Mouse (Mus musculus): ENCODE results near the gene Rnf157. TPM values are rescaled to one million over a fixed set of nuclear protein-coding genes. Genes with fewer than 3 reads are reported as not detected.

Gene Rnf157
- 16.4 and 18.2 TPM in 2 replicates for polyA plus RNA-seq (2015; fragmentation: Nextera tagmentation; extraction: Ambion mirVana)

- peak; percentile 95 for ATAC-seq
- H3K9me3 ChIP-seq = no peaks in the 10 kb centered on the region
- H3K27ac ChIP-seq = peak within 1 kb of the TSS; percentile 73
- 2% methylated on average over 73 of the region's 82 CpGs for WGBS
- peak within 1 kb of the TSS; percentile 83 for H3K9ac ChIP-seq
- H3K4me1 ChIP-seq (replicated peaks) = peaks cover 21% of the 10 kb centered on the region
- H3K27me3 ChIP-seq (replicated peaks) = no peaks in the 10 kb centered on the region
- peak within 1 kb of the TSS; percentile 97 for H3K4me2 ChIP-seq (replicated peaks)
- H3K4me3 ChIP-seq (replicated peaks) = peak within 1 kb of the TSS; percentile 83
- no peaks in the 10 kb centered on the region for H3K36me3 ChIP-seq
These were observed at the start of gene Rnf157 for GRCm38 (mm10) chr11:116412904-116413630. Gene Rnf157 (minus strand): TSS chr11:116413032.

GRCm38 (mm10) chr11:116459786-116460185 is 47.0 kb upstream of the Rnf157 start:
- Histone ChIP-seq H3K27ac (no peak overlapping the region), H3K4me1 (replicated peaks) (no peaks in the 10 kb centered on the region; the same call in 1 of the 2 replicates), H3K4me3 (replicated peaks) (no peak overlapping the region), H3K9me3 (no peaks in the 10 kb centered on the region), H3K4me2 (replicated peaks) (no peak overlapping the region), H3K27me3 (replicated peaks) (no peaks in the 10 kb centered on the region), H3K9ac (no peak overlapping the region), H3K36me3 (no peaks in the 10 kb centered on the region)
- 53% methylated on average over 4 of the region's 4 CpGs for WGBS
- ATAC-seq = no peak

GRCm38 (mm10) chr11:116456234-116456633 is 43.4 kb upstream of the Rnf157 start:
- Histone ChIP-seq H3K27me3 (replicated peaks) (no peaks in the 10 kb centered on the region), H3K9ac (no peak overlapping the region), H3K36me3 (no peaks in the 10 kb centered on the region), H3K9me3 (no peaks in the 10 kb centered on the region), H3K4me3 (replicated peaks) (no peak overlapping the region), H3K27ac (no peak overlapping the region), H3K4me1 (replicated peaks) (no peaks in the 10 kb centered on the region), H3K4me2 (replicated peaks) (no peak overlapping the region)
- ATAC-seq = no peak
- WGBS = 84% methylated on average over 8 of the region's 8 CpGs

GRCm38 (mm10) chr11:116453889-116454288 is 41.1 kb upstream of the Rnf157 start:
- Histone ChIP-seq H3K4me3 (replicated peaks) (no peak overlapping the region), H3K4me1 (replicated peaks) (no peaks in the 10 kb centered on the region), H3K4me2 (replicated peaks) (no peak overlapping the region), H3K36me3 (no peaks in the 10 kb centered on the region), H3K27ac (no peak overlapping the region), H3K9ac (no peak overlapping the region), H3K27me3 (replicated peaks) (no peaks in the 10 kb centered on the region), H3K9me3 (no peaks in the 10 kb centered on the region)
- 90% methylated on average over 10 of the region's 10 CpGs for WGBS
- no peak for ATAC-seq

GRCm38 (mm10) chr11:116449341-116449740 is 36.5 kb upstream of the Rnf157 start:
- Histone ChIP-seq H3K9me3 (no peaks in the 10 kb centered on the region), H3K36me3 (no peaks in the 10 kb centered on the region), H3K27me3 (replicated peaks) (peaks cover 9% of the 10 kb centered on the region), H3K9ac (no peak overlapping the region), H3K27ac (no peak overlapping the region), H3K4me3 (replicated peaks) (no peak overlapping the region), H3K4me1 (replicated peaks) (peaks cover 12% of the 10 kb centered on the region), H3K4me2 (replicated peaks) (no peak overlapping the region)
- WGBS = 93% methylated on average over 3 of the region's 3 CpGs
- ATAC-seq = no peak

GRCm38 (mm10) chr11:116447822-116448221 is 35.0 kb upstream of the Rnf157 start:
- Histone ChIP-seq H3K27me3 (replicated peaks) (peaks cover 9% of the 10 kb centered on the region), H3K4me1 (replicated peaks) (peaks cover 12% of the 10 kb centered on the region), H3K4me2 (replicated peaks) (no peak overlapping the region), H3K27ac (no peak overlapping the region), H3K36me3 (no peaks in the 10 kb centered on the region), H3K9me3 (no peaks in the 10 kb centered on the region), H3K4me3 (replicated peaks) (no peak overlapping the region), H3K9ac (no peak overlapping the region)
- WGBS = 64% methylated on average over 5 of the region's 5 CpGs
- ATAC-seq = no peak

- H3K4me2 ChIP-seq (replicated peaks) = peak overlapping the region; percentile 54
- H3K9me3 ChIP-seq = no peaks in the 10 kb centered on the region
- H3K4me1 ChIP-seq (replicated peaks) = peaks cover 12% of the 10 kb centered on the region
- H3K9ac ChIP-seq = 0 out of 2 replicates have a peak overlapping the region, but pooled peaks have one; percentile 17
- WGBS = 15% methylated on average over 19 of the region's 19 CpGs
- ATAC-seq = peak; percentile 59
- H3K4me3 ChIP-seq (replicated peaks) = 0 out of 2 replicates have a peak overlapping the region, but pooled peaks have one; percentile 11
- peaks cover 9% of the 10 kb centered on the region for H3K27me3 ChIP-seq (replicated peaks)
- no peak overlapping the region for H3K27ac ChIP-seq
- no peaks in the 10 kb centered on the region for H3K36me3 ChIP-seq
These were observed 33.6 kb upstream of the Rnf157 start for GRCm38 (mm10) chr11:116446308-116446887.

GRCm38 (mm10) chr11:116445596-116446307 is 32.9 kb upstream of the Rnf157 start:
- peak overlapping the region; percentile 54 for H3K4me2 ChIP-seq (replicated peaks)
- H3K36me3 ChIP-seq = no peaks in the 10 kb centered on the region
- H3K4me1 ChIP-seq (replicated peaks) = peaks cover 12% of the 10 kb centered on the region
- no peak overlapping the region for H3K27ac ChIP-seq
- 0 out of 2 replicates have a peak overlapping the region, but pooled peaks have one; percentile 17 for H3K9ac ChIP-seq
- WGBS = 27% methylated on average over 16 of the region's 16 CpGs
- no peak overlapping the region for H3K4me3 ChIP-seq (replicated peaks)
- H3K9me3 ChIP-seq = no peaks in the 10 kb centered on the region
- peaks cover 9% of the 10 kb centered on the region for H3K27me3 ChIP-seq (replicated peaks)
- peak; percentile 75 for ATAC-seq

- H3K4me2 ChIP-seq (replicated peaks) = no peak overlapping the region
- H3K27ac ChIP-seq = no peak overlapping the region
- H3K4me1 ChIP-seq (replicated peaks) = peaks cover 20% of the 10 kb centered on the region
- H3K4me3 ChIP-seq (replicated peaks) = no peak overlapping the region
- no peak overlapping the region for H3K9ac ChIP-seq
- WGBS = 88% methylated on average over 6 of the region's 6 CpGs
- ATAC-seq = no peak
- peaks cover 9% of the 10 kb centered on the region for H3K27me3 ChIP-seq (replicated peaks)
- H3K9me3 ChIP-seq = no peaks in the 10 kb centered on the region
- peaks cover 6% of the 10 kb centered on the region for H3K36me3 ChIP-seq
These were observed 31.1 kb upstream of the Rnf157 start for GRCm38 (mm10) chr11:116443935-116444334.

- no peaks in the 10 kb centered on the region for H3K9me3 ChIP-seq
- peaks cover 6% of the 10 kb centered on the region for H3K36me3 ChIP-seq
- peaks cover 20% of the 10 kb centered on the region for H3K4me1 ChIP-seq (replicated peaks)
- WGBS = 86% methylated on average over 6 of the region's 6 CpGs
- H3K4me3 ChIP-seq (replicated peaks) = no peak overlapping the region
- no peak overlapping the region for H3K27ac ChIP-seq
- no peak overlapping the region for H3K4me2 ChIP-seq (replicated peaks)
- peaks cover 9% of the 10 kb centered on the region for H3K27me3 ChIP-seq (replicated peaks)
- ATAC-seq = no peak
- no peak overlapping the region for H3K9ac ChIP-seq
These were observed 30.5 kb upstream of the Rnf157 start for GRCm38 (mm10) chr11:116443311-116443710.

- H3K4me1 ChIP-seq (replicated peaks) = peaks cover 20% of the 10 kb centered on the region
- H3K9ac ChIP-seq = no peak overlapping the region
- no peaks in the 10 kb centered on the region for H3K9me3 ChIP-seq
- H3K4me2 ChIP-seq (replicated peaks) = no peak overlapping the region
- H3K27ac ChIP-seq = no peak overlapping the region
- WGBS = 76% methylated on average over 6 of the region's 6 CpGs
- H3K4me3 ChIP-seq (replicated peaks) = no peak overlapping the region
- H3K27me3 ChIP-seq (replicated peaks) = peaks cover 9% of the 10 kb centered on the region
- H3K36me3 ChIP-seq = peaks cover 6% of the 10 kb centered on the region
- ATAC-seq = no peak
These were observed 30.0 kb upstream of the Rnf157 start for GRCm38 (mm10) chr11:116442867-116443177.

- 78% methylated on average over 15 of the region's 15 CpGs for WGBS
- no peak overlapping the region for H3K27ac ChIP-seq
- no peak overlapping the region for H3K4me2 ChIP-seq (replicated peaks)
- no peak overlapping the region for H3K4me3 ChIP-seq (replicated peaks)
- no peak overlapping the region for H3K9ac ChIP-seq
- peaks cover 23% of the 10 kb centered on the region for H3K4me1 ChIP-seq (replicated peaks)
- peaks cover 12% of the 10 kb centered on the region for H3K36me3 ChIP-seq
- no peaks in the 10 kb centered on the region for H3K9me3 ChIP-seq
- no peak for ATAC-seq
- peaks cover 9% of the 10 kb centered on the region for H3K27me3 ChIP-seq (replicated peaks)
These were observed 29.5 kb upstream of the Rnf157 start for GRCm38 (mm10) chr11:116442129-116442866.
